Mouse (Mus musculus) lung, postnatal 4 days (tissue): ENCODE results near the gene Phactr2.

Source experiments
- DNase-seq, 2 experiments: peaks; one replicate each; pipeline ENCODE4 v3.0.0; 2021

Gene Phactr2

GRCm38 (mm10) chr10:13270270-13270669 lies 203.9 kb downstream of the Phactr2 start:
- no peak for DNase-seq

- no peak for DNase-seq
Measured at GRCm38 (mm10) chr10:13259251-13259650, 215.0 kb downstream of the Phactr2 start.

- peak in 1 of 2 experiments; percentile 54 for DNase-seq
Measured at GRCm38 (mm10) chr10:13256196-13256595, 218.0 kb downstream of the Phactr2 start.

- DNase-seq: no peak
Measured at GRCm38 (mm10) chr10:13250280-13250679, 223.9 kb downstream of the Phactr2 start.

- DNase-seq: no peak
Measured at GRCm38 (mm10) chr10:13249126-13249525, 225.1 kb downstream of the Phactr2 start.

- no peak for DNase-seq
Measured at GRCm38 (mm10) chr10:13245714-13246113, 228.5 kb downstream of the Phactr2 start.

GRCm38 (mm10) chr10:13244192-13244591 lies 230.0 kb downstream of the Phactr2 start:
- DNase-seq: no peak

GRCm38 (mm10) chr10:13240431-13240830 lies 233.8 kb downstream of the Phactr2 start:
- no peak for DNase-seq

GRCm38 (mm10) chr10:13238188-13238587 lies 236.0 kb downstream of the Phactr2 start:
- no peak for DNase-seq

GRCm38 (mm10) chr10:13236866-13237265 lies 237.3 kb downstream of the Phactr2 start:
- DNase-seq: no peak

- DNase-seq: no peak
Measured at GRCm38 (mm10) chr10:13234503-13234902, 239.7 kb downstream of the Phactr2 start.

GRCm38 (mm10) chr10:13233941-13234340 lies 240.3 kb downstream of the Phactr2 start:
- DNase-seq: no peak

- no peak for DNase-seq
Measured at GRCm38 (mm10) chr10:13233143-13233622, 241.0 kb downstream of the Phactr2 start.

- no peak for DNase-seq
Measured at GRCm38 (mm10) chr10:13232443-13233142, 241.6 kb downstream of the Phactr2 start.

- no peak for DNase-seq
Measured at GRCm38 (mm10) chr10:13230716-13231115, 243.5 kb downstream of the Phactr2 start.

GRCm38 (mm10) chr10:13225377-13226063 lies 248.7 kb downstream of the Phactr2 start:
- DNase-seq: no peak

- DNase-seq: no peak
Measured at GRCm38 (mm10) chr10:13222135-13222534, 252.1 kb downstream of the Phactr2 start.

GRCm38 (mm10) chr10:13220061-13220460 lies 254.2 kb downstream of the Phactr2 start:
- no peak for DNase-seq

GRCm38 (mm10) chr10:13213956-13214355 lies 260.3 kb downstream of the Phactr2 start:
- DNase-seq: no peak

- no peak for DNase-seq
Measured at GRCm38 (mm10) chr10:13212829-13213228, 261.4 kb downstream of the Phactr2 start.

- no peak for DNase-seq
Measured at GRCm38 (mm10) chr10:13212326-13212725, 261.9 kb downstream of the Phactr2 start.

- DNase-seq: no peak
Measured at GRCm38 (mm10) chr10:13209930-13210637, 264.1 kb downstream of the Phactr2 start.

GRCm38 (mm10) chr10:13209506-13209905 lies 264.7 kb downstream of the Phactr2 start:
- no peak for DNase-seq

GRCm38 (mm10) chr10:13209061-13209460 lies 265.2 kb downstream of the Phactr2 start:
- DNase-seq: no peak
